Mouse (Mus musculus) adrenal gland, postnatal 25 days (tissue): ENCODE data around the gene Ptprd. TPM values are rescaled to one million over a fixed set of nuclear protein-coding genes. Genes with fewer than 3 reads are reported as not detected.

Experiments
- DNase-seq: peaks from one replicate; pipeline ENCODE4 v3.0.0; 2021; ENCODE audit warnings: mixed read lengths
- total RNA-seq: library from RNA; stranded (reverse); gene quantifications from 2 replicates; pipeline ENCODE4 v1.2.3, GENCODE M21; 2021

The Ptprd gene
- total RNA-seq, 1 experiment from 2014 or later: 142 TPM

DNA sequence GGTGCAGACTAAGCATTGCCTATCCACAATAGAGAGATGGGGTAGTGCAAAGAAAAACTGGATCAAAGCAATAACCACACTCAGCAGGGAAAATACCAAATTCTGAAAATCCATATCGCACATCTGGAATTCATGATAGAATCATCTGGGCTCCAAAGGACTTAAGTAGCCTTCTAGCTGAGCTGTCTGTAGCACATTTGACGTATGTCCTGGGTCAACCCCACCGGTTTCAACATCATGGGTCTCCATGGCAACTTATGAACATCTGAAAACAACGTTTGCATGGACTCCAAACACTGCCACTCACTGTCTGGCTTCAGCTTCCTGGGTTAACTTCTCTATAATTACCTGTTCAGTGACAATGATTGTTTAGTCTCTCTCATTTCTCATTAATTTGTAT is 655.9 kb downstream of the Ptprd start:
- no peak for DNase-seq

DNA sequence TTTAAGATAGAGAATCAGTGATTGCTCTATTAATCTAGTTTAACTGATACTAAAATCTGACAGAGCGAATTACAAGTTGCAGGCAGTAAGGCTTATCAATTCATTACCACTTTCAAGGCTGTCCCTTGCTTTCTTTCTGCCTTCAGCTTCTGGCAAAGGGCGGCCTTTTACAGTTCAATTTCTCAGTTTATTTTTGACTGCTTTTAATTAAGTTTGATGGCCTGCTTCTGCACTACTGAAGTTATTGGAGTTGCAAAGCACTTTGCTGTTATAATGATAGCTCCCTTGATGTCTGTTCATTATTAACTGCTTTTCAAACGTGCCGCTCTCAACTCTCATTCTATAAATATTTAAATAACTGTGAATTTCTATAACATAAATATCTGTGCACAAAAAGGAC is 673.9 kb downstream of the Ptprd start:
- DNase-seq: no peak

DNA sequence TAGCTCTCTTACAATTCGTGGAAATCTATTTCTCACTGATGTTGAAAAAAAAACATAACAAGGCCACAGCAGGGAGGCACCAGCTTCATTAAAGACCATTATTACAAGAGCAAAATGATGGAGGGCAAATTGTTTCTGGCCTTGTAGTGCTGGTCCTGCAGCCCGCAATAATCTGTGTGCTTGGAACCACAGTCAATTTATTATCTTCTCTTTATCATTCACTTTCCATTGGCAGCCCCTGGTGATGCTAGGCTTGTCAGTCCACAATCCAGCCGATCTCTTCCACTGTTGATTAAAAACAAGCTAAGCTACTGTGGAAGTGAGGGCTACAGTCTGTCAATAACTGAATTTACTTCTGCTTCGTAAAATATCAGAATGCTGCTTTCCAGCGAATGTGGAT is 674.4 kb downstream of the Ptprd start:
- DNase-seq: no peak

DNA sequence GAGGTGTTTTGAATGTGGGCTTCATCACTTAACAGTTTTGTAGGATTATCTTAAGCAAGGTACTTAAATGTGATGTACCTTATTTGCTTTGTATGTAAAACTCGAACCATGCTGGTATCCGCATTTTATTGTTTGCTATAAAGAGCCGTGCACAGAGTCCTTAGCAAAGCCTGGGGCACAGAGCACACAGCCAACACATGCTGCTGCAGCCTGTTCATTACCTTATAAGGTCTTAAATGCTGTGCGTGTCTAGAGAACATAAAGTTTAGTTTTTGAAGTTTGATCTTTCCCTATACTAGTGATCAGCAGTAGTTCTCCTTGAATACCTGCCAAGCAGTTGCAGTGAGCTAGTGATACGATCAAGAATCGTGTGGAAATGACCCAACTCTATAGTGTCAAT is 676.2 kb downstream of the Ptprd start:
- no peak for DNase-seq

DNA sequence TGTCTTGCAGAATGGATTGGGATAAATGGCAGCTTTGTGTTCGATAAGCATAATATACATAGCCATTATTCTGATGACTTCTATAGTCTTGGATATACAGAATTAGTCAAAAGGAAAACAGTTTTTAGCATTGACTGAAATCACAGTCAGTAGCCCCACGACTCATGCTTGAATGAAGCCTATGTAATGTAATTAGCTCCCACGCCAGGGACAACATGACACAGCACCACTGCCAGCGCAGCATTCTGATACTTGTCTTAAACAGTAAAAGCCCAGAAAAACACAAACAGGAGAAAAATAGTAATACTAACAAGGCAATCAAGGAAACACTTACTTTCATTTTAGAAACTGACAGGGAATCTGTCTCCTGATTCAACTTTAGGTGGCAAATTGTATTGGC is 677.2 kb downstream of the Ptprd start:
- DNase-seq: no peak

DNA sequence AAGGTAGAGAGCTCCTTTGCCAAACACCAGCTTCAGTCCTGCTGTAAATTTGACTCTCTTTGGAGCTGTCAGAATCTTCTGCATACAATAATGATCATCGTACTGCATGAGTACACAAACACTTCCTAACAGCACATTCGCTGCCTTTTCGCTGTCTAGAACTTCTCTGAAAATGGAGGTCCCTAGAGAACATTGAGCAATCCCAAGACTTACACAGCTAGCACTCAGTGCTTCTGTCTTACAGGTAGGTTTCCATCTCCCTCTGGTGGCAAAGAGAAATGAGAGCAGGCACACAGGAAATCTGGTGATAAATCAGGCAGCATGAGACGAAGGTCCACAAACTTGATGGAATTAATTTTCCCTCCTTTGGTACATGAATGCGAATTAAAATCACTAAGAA is 692.6 kb downstream of the Ptprd start:
- no peak for DNase-seq

DNA sequence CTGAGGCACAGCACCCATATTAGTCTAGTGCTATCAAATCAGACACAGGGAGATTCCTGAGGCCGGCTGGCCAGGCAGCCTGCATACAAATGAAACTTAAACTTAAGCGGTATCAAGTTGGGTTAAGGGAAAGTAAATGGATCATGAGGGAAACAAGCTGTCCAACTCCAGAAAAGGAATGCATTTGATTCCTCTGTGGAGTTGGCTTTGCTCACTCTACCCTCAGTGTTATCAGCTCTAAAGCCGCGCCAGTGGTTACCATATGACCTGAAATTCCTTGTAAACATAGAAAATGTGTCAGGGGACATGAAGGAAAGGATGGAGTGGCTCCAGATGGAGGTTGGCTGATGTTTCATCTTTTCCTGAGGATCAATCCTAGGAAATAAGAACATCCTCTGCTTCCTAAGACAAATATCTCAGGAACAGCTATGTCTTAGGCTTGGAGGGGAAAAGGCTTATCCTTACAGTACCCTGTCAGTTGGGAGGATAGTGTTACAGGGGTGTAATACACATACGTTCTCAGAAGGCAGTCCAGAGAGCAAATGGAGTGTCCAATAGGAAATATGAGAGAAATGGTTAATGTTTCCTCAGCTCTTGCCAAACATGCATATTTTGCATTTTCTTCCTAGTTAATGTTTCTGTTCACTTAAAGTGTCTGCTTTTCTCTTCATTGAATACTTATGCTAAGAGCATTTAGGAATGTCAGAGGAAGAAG is 697.7 kb downstream of the Ptprd start:
- DNase-seq: no peak

DNA sequence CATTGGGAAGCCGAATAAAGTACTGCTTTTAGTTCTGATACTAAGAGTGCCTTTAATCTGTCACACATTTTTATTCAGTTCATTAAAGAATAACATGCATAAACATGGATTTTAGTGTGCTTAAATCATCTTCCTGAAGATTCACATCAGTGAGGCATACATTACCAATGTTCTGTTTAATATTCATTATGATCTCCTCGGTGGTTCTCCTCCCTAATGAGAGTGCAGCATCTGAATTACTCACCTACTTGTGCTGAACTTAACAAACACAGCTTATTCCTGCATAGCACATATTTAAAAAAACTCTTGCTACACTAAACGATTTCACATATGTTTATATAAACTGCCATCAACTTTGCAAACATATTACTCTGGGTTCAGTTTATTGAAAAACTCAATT is 698.7 kb downstream of the Ptprd start:
- DNase-seq: no peak

DNA sequence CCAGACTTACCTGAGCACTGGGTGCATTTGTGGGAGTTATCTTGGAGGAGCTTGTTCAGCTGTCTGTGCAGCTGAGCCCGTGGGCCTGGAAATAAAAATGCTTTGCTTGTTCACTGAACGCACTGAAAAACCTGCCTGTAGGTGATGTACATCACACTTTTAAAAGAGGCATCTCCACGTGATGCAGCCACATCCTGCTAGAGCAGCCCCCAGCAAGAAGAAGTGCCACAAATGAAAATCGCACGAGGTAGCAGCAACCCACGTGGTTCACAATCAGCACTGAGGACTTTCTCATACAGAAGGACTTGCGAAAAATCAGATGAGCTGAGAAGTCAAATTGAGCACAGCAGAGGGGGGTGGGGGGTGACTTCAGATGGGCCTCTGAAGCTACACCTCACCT is 757.7 kb downstream of the Ptprd start:
- no peak for DNase-seq

DNA sequence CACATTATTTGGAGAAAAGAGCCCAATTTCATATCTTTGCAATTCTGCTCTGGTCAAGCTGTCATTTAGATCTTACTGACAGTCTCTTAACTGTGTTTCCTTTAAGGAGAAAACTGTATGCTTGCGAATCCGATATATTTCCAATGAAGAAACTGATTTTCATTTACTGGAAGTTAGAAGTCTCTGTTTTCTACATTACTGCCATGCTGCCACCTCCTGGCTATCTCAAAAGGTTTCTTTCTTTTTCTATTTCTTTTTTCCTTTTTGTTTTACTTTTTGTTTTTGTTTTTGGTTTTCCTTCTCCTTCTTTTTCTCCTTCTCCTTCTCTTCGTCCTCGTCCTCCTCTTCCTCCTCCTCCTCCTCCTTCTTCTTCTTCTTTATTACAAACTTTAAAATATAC is 812.6 kb downstream of the Ptprd start:
- DNase-seq: no peak

DNA sequence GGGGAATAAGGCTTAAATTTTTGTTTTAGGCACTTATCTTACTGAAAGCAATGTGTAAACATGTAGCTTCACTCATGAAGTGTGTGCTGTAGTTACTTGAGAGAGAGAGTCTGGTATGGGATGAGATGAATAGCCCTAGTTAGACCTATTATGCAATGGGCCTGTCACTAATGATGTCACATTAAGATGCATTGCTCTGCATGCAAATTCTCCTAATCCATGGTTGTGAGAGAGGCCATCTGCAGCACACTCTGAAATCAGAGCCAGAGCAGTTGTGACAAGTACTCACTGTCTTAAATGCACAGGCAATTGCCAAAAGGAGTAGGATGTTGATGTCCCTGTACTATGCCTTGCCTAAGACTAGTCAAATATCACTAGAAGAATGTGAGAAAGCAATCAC is 850.0 kb downstream of the Ptprd start:
- no peak for DNase-seq

DNA sequence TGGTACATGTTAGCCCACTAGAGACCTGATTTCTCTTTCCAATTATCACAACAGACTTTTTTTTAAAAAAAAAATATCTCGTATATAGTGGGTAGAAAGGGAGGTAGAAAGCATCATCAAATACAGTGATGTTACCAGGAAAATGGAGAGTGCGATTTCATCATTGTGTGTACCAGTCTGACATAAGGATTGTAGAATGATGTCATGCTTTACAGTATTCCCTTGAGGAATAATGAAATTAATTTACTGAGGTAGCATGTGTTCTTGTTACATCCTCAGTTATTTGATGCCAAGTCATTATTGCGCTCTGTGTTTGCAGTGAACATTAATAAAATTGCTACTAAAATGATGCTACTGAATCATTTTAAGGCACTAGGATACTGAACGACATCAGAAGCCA is 884.6 kb downstream of the Ptprd start:
- DNase-seq: no peak

DNA sequence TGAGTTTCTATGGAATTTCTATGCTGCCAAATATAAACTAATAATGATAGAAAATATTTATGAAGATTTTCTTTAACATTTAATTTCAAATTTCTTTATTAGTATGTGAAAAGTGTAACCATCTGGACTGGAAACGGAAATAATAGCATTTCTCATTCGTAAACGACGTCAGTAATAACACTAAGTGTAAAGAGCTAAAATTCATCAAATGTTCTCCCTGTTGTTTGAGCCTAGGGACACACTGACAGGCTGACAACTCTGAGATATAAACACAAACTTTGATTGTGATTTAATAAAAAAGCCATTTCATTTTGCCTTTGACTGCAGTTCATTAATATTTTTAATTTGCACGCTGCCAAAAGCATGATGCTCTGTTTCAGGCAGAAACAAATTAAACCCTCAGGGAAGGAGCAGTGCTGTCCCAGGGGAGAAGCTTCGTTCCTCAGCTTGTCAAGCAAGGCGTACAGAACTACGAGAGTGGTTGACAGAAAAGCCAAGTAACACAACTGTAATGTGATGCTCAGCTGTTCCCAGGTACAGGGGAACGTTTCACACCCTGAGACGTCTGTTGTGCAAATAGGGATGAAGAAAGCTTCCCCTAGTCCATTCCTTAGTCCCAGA is 894.6 kb downstream of the Ptprd start:
- no peak for DNase-seq

DNA sequence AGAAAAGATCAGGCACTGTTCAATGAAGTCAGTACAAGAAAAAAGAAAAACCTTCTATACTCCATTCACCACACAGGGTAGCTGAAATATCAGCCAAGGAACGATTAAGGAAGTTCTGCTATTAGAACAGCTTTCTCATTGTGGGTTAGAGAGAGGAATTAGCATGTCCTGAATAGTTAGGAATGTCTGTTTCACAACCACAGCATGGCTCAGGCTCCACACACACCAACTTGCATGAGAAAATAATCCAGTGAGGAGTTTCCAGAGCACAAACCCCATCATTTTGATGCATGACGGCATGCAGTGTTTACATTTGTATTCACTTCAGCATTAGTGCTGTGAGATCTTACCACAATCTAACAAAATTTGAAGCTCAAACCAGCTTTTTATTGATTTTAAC is 895.1 kb downstream of the Ptprd start:
- DNase-seq: no peak

DNA sequence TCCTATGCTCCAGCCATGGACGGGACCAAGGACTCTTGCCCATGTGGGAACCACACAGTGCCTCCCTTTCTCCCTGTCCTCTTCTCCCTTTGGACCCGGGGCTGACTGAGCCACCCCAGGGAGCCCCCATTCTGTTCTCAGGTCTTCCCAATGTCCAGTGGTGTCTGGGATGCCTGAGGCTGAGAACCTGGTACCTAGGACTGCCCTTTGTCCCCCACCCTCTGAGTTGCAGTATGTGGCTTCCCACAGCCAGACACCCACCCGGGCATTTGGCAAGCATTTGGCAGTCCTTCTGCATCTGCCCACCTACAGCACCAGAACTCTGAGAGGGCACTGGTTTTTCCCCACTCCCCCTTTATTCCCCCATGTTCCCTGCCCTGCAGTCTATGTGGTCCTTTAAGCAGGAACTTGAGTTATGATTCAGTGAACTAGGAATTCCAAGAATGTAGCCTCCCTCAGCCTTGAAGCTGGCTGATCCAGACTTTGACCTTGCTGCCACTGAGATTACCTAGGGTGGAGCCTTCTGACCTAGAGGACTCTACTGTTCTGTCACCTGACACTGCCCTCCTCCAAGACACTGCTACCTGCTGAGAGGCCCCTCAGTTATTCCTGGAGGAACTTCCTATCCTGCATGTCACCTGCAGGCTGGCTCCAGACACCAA is 901.5 kb downstream of the Ptprd start:
- no peak for DNase-seq

DNA sequence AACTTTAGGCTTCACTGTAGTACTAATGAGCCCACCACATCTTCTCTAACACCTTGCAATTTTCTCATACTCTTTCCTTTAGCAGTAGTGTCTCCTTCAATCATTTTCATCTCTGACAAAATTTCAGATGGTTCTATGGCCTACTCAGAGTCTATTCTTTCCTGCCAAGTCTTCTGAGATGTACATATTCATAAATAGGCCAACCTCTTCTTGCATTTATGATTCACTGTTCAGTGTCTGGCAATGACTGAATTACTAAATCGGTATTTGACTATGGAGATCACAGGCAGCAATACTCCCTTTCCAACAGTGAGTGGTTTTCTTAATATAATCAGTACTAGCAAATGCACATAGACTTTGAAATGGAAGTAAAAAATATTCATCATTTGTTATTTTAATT is 928.3 kb downstream of the Ptprd start:
- no peak for DNase-seq

DNA sequence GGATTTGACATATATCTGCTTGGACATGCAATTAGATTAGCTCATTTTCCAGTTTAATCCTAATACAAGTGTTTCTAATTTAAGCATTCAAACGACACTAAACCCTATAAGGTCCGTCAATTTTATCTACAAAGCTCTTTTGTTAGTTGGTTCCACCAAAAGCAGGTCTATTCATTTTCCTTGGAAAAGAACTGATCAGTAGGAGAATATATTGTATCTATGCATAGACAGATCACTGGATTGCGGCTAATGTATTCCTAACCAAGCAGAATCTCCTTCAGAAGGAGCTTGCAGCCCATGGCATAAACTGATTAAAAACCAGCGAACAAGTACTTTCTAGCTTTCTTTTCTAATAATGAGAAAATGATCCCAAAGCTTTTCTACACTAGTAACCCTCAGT is 933.8 kb downstream of the Ptprd start:
- no peak for DNase-seq

DNA sequence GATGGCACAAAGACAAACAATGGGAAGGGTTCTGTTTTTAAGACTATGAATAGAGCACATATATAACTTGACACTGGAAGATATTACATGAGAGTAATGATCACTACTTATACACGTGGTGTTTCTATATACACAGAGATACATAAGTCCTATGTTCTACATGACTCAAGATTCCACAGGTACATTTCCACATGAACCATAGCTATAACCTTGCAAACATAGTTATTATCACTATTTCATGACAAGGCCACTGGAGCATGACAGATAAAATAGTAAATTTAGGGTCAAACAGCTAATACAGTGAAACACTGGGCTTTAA is 951.8 kb downstream of the Ptprd start:
- DNase-seq: no peak

DNA sequence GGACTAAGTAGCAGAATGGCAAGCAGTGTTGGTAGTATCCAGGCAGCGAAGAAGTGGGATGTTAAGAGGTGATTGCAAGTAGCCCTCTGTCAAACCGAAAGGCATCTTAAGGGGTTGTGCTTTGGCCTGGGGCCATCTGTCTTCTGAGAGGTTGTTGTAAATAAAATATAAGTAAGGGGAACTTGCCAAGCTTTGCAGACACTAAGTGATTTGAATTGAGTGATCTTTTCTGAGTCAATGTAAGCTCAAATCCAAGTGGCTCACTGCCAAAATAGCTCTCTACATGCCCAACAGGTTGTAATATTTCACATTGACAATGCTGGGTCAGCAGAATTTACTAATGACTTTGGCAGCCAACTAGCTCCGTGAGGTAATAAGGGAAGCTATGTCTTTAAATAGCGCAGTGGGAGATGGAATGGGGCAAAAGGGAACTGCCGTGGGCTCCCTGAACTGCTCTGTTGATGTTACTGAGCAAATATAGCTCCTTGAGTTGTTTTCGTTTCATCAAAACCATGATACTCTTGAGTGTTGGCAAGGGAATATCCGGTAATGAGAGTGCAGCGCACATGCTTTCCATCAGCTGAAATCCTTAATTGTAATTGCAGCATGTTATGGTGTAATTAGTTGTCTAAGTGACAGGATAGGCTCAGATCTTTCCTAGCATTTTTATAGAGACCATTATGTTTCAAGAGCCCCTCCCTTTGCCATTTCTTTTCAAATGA is 952.4 kb downstream of the Ptprd start:
- DNase-seq: no peak

DNA sequence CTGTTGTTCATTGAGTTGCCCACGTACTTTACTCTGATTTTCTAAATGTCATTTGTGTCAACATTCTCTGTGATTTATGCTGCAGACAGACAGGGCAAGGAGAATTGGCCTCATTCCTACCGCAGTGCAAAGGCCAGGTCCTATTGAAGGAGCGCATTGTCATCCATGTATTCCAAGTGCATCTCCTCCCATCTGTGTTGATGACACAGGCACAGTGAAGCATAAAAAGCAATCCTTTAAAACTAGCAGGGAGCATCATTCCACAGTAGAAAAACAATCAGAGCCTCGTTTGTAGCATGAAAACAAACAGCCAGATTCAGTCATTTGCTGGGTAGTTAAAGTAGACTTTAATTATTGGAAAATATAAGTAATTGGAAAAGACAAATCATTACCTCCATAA is 960.6 kb downstream of the Ptprd start:
- DNase-seq: no peak

DNA sequence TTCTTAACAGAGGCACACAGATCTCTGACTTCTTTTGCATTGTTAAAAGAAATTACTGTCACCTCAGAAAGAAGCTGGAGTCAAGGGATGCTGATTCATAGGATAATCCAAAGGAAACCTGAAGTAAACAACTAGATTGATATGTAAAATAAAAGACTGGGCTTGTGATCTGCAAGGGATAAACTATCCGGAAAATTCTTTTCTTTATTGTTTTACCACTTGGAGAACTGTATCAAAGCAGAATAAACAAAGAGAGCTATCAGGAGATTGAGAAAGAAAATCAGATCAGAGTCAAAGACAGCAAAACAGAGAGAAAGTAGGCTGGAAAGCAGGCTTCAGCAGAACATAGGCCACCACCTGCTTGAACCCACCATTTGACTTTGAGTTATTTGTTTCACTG is 962.0 kb downstream of the Ptprd start:
- no peak for DNase-seq

DNA sequence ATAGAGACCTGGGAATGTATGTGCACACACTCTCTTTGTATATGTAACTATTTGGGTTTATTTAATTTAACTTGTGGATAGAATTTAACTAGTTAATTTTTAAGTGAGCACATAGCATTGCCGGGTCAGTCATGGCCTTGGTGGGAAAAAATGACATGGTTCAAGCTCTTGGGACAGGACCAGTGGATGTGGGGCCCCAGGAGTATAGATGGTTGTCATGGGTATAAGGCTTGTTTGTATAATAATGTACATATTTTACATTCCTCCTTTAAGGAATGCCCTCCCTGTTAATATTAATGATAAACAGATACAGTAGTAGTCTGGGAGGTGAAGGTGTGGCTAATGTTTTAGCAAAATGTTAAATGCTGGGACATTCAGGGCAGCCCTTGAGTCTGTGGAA is 962.8 kb downstream of the Ptprd start:
- no peak for DNase-seq

DNA sequence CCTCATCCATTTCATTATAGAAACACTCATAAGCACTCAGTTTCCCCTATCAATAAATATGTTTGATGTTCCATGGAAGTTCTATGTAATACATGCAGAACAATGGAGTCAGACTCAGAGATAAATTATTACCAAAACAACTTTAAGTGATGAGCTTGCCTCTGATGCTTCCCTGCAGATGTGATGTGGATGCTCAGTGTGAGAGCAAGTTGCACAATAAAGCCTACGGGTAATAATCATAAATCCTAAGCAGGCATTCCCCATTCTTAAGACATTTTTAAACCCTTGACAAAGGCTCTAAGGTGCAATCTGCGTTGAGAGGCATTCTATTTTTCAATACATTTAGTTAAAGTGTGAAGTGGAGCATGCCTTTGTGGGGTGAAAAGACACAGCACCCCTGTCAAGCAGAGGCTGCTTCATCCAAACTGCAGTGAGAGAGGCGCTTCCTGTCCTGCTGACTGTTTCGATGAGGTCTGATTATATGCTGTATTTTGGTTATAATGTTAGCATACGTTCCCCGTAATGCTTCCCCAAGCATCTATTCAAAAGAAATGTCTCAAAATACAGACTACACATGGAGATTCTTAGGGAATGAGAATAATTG is 969.8 kb downstream of the Ptprd start:
- no peak for DNase-seq
